Mouse (Mus musculus): ENCODE measurements around the gene Nus1.

The Nus1 gene

GRCm38 (mm10) chr10:52417998-52418860 lies 882 bp downstream of the Nus1 start:
- DNase-seq (ENCODE audit: low read depth, low spot score) = peak; percentile 18

- DNase-seq (ENCODE audit: low read depth, low spot score) = no peak
Measured at GRCm38 (mm10) chr10:52418931-52419330, 1.6 kb downstream of the Nus1 start.

DNA sequence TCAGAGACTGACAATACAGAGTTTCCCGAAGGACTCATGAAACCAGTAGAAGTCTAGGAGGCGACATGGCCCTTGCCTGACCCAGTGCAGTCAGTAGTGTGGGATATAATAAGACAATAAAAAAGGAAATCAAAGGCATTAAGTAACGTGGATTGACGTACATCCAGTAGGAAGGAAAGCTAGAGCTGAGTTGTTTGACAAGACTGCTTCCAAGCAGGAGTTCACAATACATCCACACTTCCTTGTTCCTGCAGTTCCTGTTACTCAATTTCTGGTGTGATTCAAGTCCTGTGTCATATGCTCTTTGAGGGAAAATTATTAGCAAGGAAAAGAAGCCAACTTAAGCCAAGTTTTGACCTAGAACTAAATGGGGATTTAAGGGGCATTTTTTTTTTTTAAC lies 2.1 kb downstream of the Nus1 start:
- no peak for DNase-seq (ENCODE audit: low read depth, low spot score)

DNA sequence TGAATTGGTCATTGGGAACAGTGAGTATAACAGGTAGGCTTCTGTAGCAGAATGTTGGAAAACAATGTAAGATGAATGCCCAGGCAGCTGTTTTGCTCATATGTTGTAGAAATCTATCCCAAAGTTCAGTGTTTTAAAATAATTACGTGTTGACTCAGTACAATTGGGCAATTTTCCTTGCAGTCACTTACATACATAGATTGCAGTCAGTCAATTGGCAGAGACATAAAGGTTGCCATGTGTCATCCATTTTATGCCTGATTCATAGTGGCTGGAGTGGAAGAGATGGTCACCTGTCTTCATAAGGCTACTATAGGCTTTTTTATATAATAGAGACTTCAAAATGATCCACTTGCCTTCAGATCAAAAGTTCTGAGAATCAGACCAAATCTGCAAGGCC lies 3.2 kb downstream of the Nus1 start:
- no peak for DNase-seq (ENCODE audit: low read depth, low spot score)

- no peak for DNase-seq (ENCODE audit: low read depth, low spot score)
Measured at GRCm38 (mm10) chr10:52421716-52422115, 4.4 kb downstream of the Nus1 start.

DNA sequence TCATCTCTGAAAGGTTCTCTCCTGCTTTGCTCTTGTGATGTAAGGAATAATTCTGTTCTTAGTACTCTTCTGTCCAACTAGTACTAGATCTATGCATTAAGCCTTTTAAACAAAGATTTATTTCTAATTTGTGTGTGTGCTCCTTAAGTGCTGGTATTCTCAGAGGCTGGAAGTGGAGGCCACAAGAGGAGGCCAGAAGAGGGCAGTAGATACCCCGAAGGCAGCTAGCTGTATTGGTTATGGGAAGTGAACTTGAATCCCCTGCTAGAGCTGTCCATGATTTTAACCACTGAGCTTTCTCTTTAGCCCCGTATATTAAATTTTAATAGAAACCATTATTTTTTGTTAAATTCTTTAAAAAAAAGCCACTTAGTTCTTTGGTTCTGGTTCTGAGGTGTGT lies 5.8 kb downstream of the Nus1 start:
- DNase-seq (ENCODE audit: low read depth, low spot score) = peak; percentile 44

- no peak for DNase-seq (ENCODE audit: low read depth, low spot score)
Measured at GRCm38 (mm10) chr10:52426314-52426980, 9.1 kb downstream of the Nus1 start.

- peak; percentile 15 for DNase-seq (ENCODE audit: low read depth, low spot score)
Measured at GRCm38 (mm10) chr10:52427634-52428415, 10.5 kb downstream of the Nus1 start.

GRCm38 (mm10) chr10:52430953-52431352 lies 13.6 kb downstream of the Nus1 start:
- DNase-seq (ENCODE audit: low read depth, low spot score) = no peak

- DNase-seq (ENCODE audit: low read depth, low spot score) = no peak
Measured at GRCm38 (mm10) chr10:52434836-52435235, 17.5 kb downstream of the Nus1 start.

GRCm38 (mm10) chr10:52460614-52461013 lies 43.3 kb downstream of the Nus1 start:
- no peak for DNase-seq (ENCODE audit: low read depth, low spot score)

GRCm38 (mm10) chr10:52463941-52464739 lies 46.8 kb downstream of the Nus1 start:
- no peak for DNase-seq (ENCODE audit: low read depth, low spot score)

GRCm38 (mm10) chr10:52471520-52471919 lies 54.2 kb downstream of the Nus1 start:
- no peak for DNase-seq (ENCODE audit: low read depth, low spot score)
